Mouse (Mus musculus) lung, postnatal 0 days (tissue): Measurements from ENCODE around the gene Pds5b. TPM values are rescaled to one million over a fixed set of nuclear protein-coding genes. Genes with fewer than 3 reads are reported as not detected.

ENCODE experiments used
- ATAC-seq: fragments of 200-750 bp; cut with Nextera tagmentation; 2 replicates; pipeline ENCODE4 v1.8.0; 2017; ENCODE audit warnings: moderate library complexity
- DNase-seq: peaks from one replicate; pipeline ENCODE4 v3.0.0-alpha.2; 2016; ENCODE audit warnings: low spot score
- H3K27ac ChIP-seq: fragments of 300-500 bp; sonication (generic); 2 replicates; pipeline ENCODE4 v1.5.1; 2014; ENCODE audit warnings: antibody characterized with exemption, mild to moderate bottlenecking, low read length, mixed read lengths
- H3K27me3 ChIP-seq: fragments of 300-500 bp; sonication (generic); replicated peaks from 2 replicates; pipeline ENCODE4 v1.6.1; 2014; ENCODE audit warnings: low read length, mixed read lengths; ENCODE audit not compliant: insufficient read depth
- H3K36me3 ChIP-seq: fragments of 300-500 bp; sonication (generic); 2 replicates; pipeline ENCODE4 v1.6.1; 2014; ENCODE audit warnings: low read length, mixed read lengths; ENCODE audit not compliant: insufficient read depth
- H3K4me1 ChIP-seq: fragments of 300-500 bp; sonication (generic); 2 replicates; pipeline ENCODE4 v1.6.1; 2014; ENCODE audit warnings: antibody characterized with exemption, low read depth, low read length, mixed read lengths; ENCODE audit not compliant: insufficient read depth
- H3K4me2 ChIP-seq: fragments of 300-500 bp; sonication (generic); replicated peaks from 2 replicates; pipeline ENCODE4 v1.6.1; 2014; ENCODE audit warnings: low read depth, mild to moderate bottlenecking, low read length, moderate library complexity, mixed read lengths
- H3K4me3 ChIP-seq: fragments of 300-500 bp; sonication (generic); 2 replicates; pipeline ENCODE4 v1.5.1; 2014; ENCODE audit warnings: low read depth, low read length
- H3K9ac ChIP-seq: fragments of 300-500 bp; sonication (generic); replicated peaks from 2 replicates; pipeline ENCODE4 v1.6.1; 2014; ENCODE audit warnings: low read depth, mild to moderate bottlenecking
- H3K9me3 ChIP-seq: fragments of 300-500 bp; sonication (generic); 2 replicates; pipeline ENCODE4 v1.6.1; 2016; ENCODE audit warnings: low read length, mixed read lengths
- CTCF ChIP-seq: IDR thresholded peaks from 2 replicates; pipeline ENCODE4 v1.5.1; 2016; ENCODE audit warnings: antibody characterized with exemption, mild to moderate bottlenecking
- EP300 ChIP-seq: IDR thresholded peaks from 2 replicates; pipeline ENCODE4 v1.6.1; 2016; ENCODE audit warnings: antibody characterized with exemption, mild to moderate bottlenecking, control low read depth
- WGBS: fragments of 180-500 bp; shearing (Covaris S2); extraction: QIAGEN DNeasy Blood & Tissue Kit; methylation state at CpG from one replicate; pipeline ENCODE4 v1.1.7; 2014; 5-methylcytosine and 5-hydroxymethylcytosine counted together
- polyA plus RNA-seq: library from polyadenylated mRNA; unstranded; fragments of >200 nt; fragmentation: Nextera tagmentation; extraction: Ambion mirVana; gene quantifications from 2 replicates; pipeline ENCODE4 v1.2.1, GENCODE M21; 2015

Gene Pds5b
- polyA plus RNA-seq, 1 experiment from 2014 or later, result 10.2 TPM

- H3K27me3 ChIP-seq, result no peaks in the 10 kb centered on the region
- H3K4me1 ChIP-seq, result no peaks in the 10 kb centered on the region
- DNase-seq (peak; percentile 13), ATAC-seq (no peak)
- TF ChIP-seq EP300 (no peak), CTCF (no peak)
- H3K9ac ChIP-seq, result no peak overlapping the region
- H3K4me3 ChIP-seq, result no peak overlapping the region
- no peaks in the 10 kb centered on the region for H3K36me3 ChIP-seq
- H3K27ac ChIP-seq, result no peak overlapping the region
- 61% methylated on average over 3 of the region's 3 CpGs for WGBS
- H3K9me3 ChIP-seq, result no peaks in the 10 kb centered on the region
- H3K4me2 ChIP-seq, result no peak overlapping the region
These were observed 149.8 kb downstream of the Pds5b start for GRCm38 (mm10) chr5:150823361-150823760.

DNA sequence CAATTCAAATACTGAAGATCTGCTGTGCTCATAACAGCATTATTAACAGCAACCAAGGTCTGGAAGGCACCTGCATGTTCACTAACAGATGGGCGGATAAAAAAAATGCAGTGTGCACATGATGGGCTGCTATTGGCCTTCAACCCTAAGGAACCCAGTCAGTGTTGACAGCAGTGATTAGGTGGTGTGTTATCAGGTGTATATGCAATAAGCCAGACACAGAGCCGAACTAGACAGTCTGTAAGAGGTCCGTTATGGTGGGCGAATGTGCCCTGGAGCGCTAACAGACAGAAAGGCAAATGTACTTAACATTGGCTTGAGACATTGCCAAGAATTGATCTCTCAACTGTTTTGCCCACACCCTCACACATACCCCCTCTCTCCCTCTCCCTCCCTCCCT, 156.0 kb downstream of the Pds5b start:
- H3K27me3 ChIP-seq, result no peaks in the 10 kb centered on the region
- ATAC-seq (no peak), DNase-seq (no peak)
- no peak overlapping the region for H3K4me3 ChIP-seq
- H3K9me3 ChIP-seq, result no peaks in the 10 kb centered on the region
- 73% methylated on average over 5 of the region's 5 CpGs for WGBS
- no peak overlapping the region for H3K4me2 ChIP-seq
- no peak overlapping the region for H3K9ac ChIP-seq
- TF ChIP-seq CTCF (no peak), EP300 (no peak)
- no peak overlapping the region for H3K27ac ChIP-seq
- no peaks in the 10 kb centered on the region for H3K4me1 ChIP-seq
- no peaks in the 10 kb centered on the region for H3K36me3 ChIP-seq

DNA sequence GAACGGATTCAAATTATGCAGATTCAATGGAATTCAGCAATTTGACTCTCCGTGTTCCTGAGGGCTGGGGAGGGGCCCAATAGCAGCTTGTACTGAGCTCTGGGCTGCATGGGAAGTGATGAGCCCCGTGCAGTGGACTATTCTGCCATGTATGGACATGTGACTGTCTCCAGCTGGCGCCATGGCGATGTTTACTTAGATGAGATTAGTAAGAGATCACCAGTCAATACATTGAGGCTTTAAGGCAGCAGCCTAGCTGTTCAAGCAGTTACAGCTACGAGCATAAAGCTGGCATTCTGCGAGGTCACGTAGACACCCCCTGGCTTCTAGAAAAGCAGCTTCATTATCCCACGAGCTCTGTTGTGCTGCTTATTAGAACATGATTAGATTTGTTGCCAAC, 157.2 kb downstream of the Pds5b start:
- Histone ChIP-seq H3K4me3 (no peak overlapping the region), H3K36me3 (no peaks in the 10 kb centered on the region), H3K27ac (no peak overlapping the region), H3K9me3 (no peaks in the 10 kb centered on the region), H3K27me3 (no peaks in the 10 kb centered on the region), H3K4me2 (no peak overlapping the region), H3K4me1 (no peaks in the 10 kb centered on the region), H3K9ac (no peak overlapping the region)
- ATAC-seq (no peak), DNase-seq (no peak)
- TF ChIP-seq EP300, result no peak
- no peak for TF ChIP-seq CTCF
- WGBS, result 47% methylated on average over 9 of the region's 9 CpGs

DNA sequence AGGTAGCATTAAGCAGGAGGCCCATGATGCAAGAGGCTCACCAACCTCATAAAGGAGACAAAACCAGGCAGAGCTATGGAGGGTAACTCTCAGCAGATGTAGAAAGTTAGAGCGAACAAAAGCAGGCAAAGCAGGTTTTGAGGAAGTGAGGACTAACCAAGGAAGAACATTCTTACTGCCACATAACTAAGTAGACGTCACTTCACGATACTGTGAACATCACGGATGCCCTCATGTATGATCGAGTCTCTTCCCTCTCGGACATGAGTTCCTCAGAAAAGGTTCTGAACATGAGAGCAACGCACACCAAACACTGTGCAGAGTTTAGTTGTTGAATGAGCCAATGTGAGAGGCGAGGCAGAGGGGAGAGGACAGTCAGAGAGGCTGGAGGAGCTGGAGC, 163.2 kb downstream of the Pds5b start:
- no peaks in the 10 kb centered on the region for H3K9me3 ChIP-seq

DNA sequence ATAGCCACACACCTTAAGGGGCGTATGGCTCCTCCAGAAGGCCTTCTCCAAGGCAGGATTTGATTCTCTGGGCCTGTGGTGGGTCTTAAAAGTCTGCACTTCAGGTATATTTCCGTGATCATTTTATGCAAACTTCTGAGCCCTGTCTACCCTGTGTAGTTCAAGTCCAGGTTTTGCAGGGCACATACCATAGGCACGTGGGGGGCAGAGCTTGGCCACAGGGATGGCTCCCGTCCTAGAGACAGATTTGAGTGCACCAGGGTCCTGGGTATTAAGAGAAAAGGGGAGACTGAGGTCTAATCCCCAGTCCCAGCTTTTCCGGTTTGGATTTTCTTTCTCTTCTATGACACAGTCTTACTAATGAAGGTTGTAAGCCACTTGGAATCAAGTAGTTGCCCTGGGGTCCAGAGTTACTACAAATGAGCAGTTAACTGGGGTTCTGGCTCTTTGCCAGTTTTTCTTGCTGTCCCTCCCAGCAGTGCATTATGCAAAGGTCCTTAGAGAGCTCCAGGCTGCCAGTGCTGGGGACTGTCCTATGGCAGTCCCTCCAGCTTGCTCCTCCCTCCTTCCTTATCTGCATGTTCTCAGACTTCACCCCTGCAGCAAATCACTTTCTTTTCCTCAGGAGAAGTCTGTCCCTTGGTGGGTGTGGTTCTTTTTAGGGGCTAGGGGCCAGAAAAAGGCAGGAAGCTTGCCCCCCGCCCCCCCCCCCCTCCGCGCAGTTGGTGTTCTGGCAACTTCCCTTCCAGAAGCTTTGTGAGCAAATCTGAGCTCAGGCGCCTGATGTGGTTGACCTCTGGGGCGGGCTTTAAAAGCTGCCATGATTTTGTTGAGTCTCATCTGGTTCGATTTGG, 166.4 kb downstream of the Pds5b start:
- Histone ChIP-seq H3K36me3 (no peaks in the 10 kb centered on the region), H3K4me2 (peak overlapping the region; percentile 31), H3K27me3 (no peaks in the 10 kb centered on the region), H3K4me3 (no peak overlapping the region; the same call in 1 of the 2 replicates), H3K27ac (peak overlapping the region; percentile 78), H3K9me3 (no peaks in the 10 kb centered on the region), H3K4me1 (peaks cover 9% of the 10 kb centered on the region; the same call in 1 of the 2 replicates), H3K9ac (no peak overlapping the region)
- 0 out of 2 replicates have a peak, but pooled peaks have one; percentile 6 for TF ChIP-seq EP300
- no peak for TF ChIP-seq CTCF
- 35% methylated on average over 11 of the region's 11 CpGs for WGBS
- DNase-seq (peak; percentile 97), ATAC-seq (peak; percentile 98)

More for the DNA sequence above, 163.2 kb downstream of the Pds5b start:
- 89% methylated on average over 8 of the region's 8 CpGs for WGBS
- ATAC-seq (no peak), DNase-seq (no peak)
- Histone ChIP-seq H3K9ac (no peak overlapping the region), H3K27me3 (no peaks in the 10 kb centered on the region), H3K4me2 (no peak overlapping the region), H3K27ac (no peak overlapping the region), H3K4me1 (peaks cover 9% of the 10 kb centered on the region; the same call in 1 of the 2 replicates), H3K4me3 (no peak overlapping the region), H3K36me3 (no peaks in the 10 kb centered on the region)
- no peak for TF ChIP-seq CTCF
- TF ChIP-seq EP300, result no peak

GRCm38 (mm10) chr5:150840596-150840995, 167.1 kb downstream of the Pds5b start:
- Histone ChIP-seq H3K4me2 (peak overlapping the region; percentile 31), H3K27ac (peak overlapping the region; percentile 78), H3K9ac (no peak overlapping the region), H3K27me3 (no peaks in the 10 kb centered on the region), H3K36me3 (no peaks in the 10 kb centered on the region), H3K4me1 (peaks cover 9% of the 10 kb centered on the region; the same call in 1 of the 2 replicates), H3K9me3 (no peaks in the 10 kb centered on the region), H3K4me3 (no peak overlapping the region; the same call in 1 of the 2 replicates)
- WGBS, result 23% methylated on average over 11 of the region's 11 CpGs
- no peak for TF ChIP-seq EP300
- no peak for TF ChIP-seq CTCF
- ATAC-seq, result peak; percentile 67
- DNase-seq, result peak; percentile 38
